Mouse (Mus musculus) liver, embryonic 14.5 days (tissue): ENCODE measurements around the gene Cnksr3.

Source experiments
- CTCF ChIP-seq: IDR thresholded peaks from 2 replicates; pipeline ENCODE4 v1.5.1; 2016; ENCODE audit warnings: antibody characterized with exemption, low read depth, control low read depth
- EP300 ChIP-seq: IDR thresholded peaks from 2 replicates; pipeline ENCODE4 v1.6.1; 2016; ENCODE audit warnings: antibody characterized with exemption, low read depth

DNA sequence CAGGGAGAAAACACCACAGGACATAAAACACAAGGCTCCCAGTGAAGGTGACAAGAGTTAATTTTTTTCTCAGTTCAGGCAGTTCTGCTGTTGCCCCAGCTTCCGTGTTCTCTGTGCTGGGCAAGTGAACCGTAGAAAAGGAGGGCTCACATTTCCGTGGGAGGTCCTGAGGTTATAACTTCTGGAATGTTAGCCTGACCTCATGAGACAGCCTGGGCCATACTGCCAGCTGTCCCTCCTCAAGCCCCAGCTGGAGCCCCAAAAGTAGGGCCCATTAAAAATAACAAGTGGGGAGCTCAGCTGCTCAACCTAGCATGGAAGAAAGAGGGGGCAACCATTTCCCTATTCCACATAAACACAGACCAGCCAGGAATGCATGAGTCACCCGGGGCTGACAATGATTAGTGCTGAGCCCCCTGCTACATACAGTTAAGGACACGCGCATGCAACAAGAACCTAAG is 28.8 kb downstream of the Cnksr3 start:
- TF ChIP-seq CTCF (no peak), EP300 (no peak)
